Mouse (Mus musculus) megakaryocyte, embryonic 14.5 days (primary cell): ENCODE measurements at regions not wholly inside any gene's neighbourhood (a gene's known extent, or its start where the extent isn't known, plus 50 kb on each side); places are given as distances from the start of the nearest gene placed in this dataset.

Experiments
- H3K27me3 ChIP-seq: replicated peaks from 2 replicates; pipeline ENCODE3; 2012; ENCODE audit warnings: inconsistent platforms
- H3K36me3 ChIP-seq: replicated peaks from 2 replicates; pipeline ENCODE3; 2012; ENCODE audit warnings: low read length, inconsistent platforms, mixed read lengths
- H3K4me1 ChIP-seq: 2 replicates; pipeline ENCODE4 v1.6.1; 2012; ENCODE audit warnings: inconsistent platforms
- H3K4me3 ChIP-seq: replicated peaks from 2 replicates; pipeline ENCODE3; 2012; ENCODE audit warnings: moderate library complexity, mild to moderate bottlenecking, inconsistent platforms
- H3K9me3 ChIP-seq: 2 replicates; pipeline ENCODE4 v1.6.1; 2012; ENCODE audit warnings: inconsistent platforms
- FLI1 ChIP-seq: IDR thresholded peaks from 2 replicates; pipeline ENCODE4 v1.6.1; 2012; ENCODE audit warnings: low read length, inconsistent platforms, mixed read lengths
- GATA1 ChIP-seq: IDR thresholded peaks from 3 replicates; pipeline ENCODE4 v1.6.1; 2012; ENCODE audit warnings: mixed read lengths, low read length, inconsistent platforms, borderline replicate concordance

DNA sequence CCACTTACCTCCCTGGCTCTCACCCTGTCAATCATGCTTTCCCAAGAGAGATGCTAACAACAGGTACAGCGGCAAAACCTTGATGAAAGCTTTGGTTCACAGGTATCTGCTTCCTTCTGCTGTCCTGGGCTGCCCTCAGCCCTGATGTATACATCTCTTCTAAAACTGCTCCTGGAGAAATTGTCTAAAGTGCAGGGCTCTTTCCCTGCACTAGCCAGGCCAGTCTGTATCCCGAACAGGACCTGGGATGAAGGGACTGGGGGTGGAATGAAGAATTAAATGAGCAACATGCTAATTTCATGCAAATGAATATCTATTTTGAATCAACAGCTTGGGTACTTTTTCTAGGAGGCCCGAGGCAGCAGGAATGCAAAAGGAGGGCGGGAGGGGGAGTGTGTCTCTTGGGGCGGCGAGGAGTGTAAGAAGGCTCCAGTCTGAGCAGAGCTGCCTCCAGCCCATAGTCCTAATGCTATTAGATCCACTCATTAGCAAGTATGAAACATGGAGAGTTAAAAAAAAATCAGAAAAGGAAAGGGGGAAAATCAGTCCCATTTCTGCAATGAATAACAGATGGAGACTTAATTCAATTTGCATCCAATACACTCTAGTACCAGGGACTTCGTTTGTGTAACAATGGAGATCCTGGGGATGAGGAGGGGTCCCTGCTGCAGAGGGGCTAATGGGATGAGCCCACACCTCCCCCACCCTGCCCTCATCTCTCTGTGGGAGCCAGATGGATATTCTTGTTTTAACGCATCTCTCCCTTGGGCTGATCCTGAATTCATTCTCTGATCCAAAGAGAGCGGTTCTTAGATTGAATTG lies 137.0 kb upstream of the Ncam1 start:
- TF ChIP-seq FLI1 (no peak), GATA1 (no peak)
- H3K4me3 ChIP-seq: no peak overlapping the region
- no peaks in the 10 kb centered on the region for H3K4me1 ChIP-seq
- no peaks in the 10 kb centered on the region for H3K27me3 ChIP-seq
- no peaks in the 10 kb centered on the region for H3K36me3 ChIP-seq
- no peaks in the 10 kb centered on the region for H3K9me3 ChIP-seq

DNA sequence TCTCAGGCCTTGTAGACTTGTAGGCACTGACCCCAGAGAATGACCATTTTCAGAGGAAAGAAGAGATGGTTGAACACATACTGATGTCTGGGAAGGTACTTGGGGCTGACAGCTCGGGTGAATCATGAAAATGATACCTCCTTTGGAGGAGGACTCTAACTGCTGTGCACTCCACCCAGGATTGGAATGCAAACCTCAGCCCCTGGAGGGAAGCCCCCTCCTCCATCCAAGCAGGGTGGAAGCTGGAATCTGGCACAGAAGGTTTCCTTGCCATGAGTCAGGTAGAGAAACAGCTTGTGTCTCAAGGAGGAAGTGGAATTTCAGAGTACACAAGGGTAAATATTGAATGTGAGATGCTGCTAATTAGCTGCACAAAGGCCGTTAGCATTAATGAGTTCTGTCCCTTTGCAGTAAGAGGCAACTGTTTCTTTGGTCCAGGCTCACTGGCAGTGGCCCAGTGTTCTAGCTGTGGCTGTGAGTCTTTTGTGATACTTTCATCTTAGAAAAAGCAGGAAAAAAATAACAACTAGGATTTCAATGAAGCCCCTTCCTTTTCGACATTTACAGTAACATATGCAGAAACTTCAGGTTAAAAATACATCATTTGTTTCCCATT lies 129.4 kb upstream of the Ncam1 start:
- TF ChIP-seq FLI1: no peak
- TF ChIP-seq GATA1: no peak
- H3K27me3 ChIP-seq: no peaks in the 10 kb centered on the region
- H3K4me3 ChIP-seq: no peak overlapping the region
- H3K9me3 ChIP-seq: 0 out of 2 replicates have a peak, but pooled peaks cover 3% of the 10 kb centered on the region
- no peaks in the 10 kb centered on the region for H3K36me3 ChIP-seq
- H3K4me1 ChIP-seq: no peaks in the 10 kb centered on the region

DNA sequence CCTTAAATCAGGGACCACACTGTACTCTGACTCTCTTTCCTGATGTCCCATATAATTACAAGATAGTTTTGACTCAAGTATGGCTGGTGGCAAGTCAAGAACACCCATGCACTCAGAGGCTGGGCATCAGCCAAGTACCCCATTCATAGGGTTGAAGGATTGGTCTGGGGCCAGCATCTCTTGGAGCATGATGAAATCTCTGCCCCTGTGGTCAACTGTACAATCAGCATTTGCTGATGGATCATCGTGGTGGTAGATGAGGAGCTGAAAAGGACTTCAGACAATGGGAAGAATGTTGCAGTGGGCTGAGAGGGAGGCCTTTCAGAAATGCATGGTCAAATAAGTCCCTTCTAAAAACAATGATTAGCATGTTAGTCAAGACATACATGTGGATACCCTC lies 128.6 kb upstream of the Ncam1 start:
- Histone ChIP-seq H3K36me3 (no peaks in the 10 kb centered on the region), H3K4me1 (no peaks in the 10 kb centered on the region), H3K9me3 (0 out of 2 replicates have a peak, but pooled peaks cover 3% of the 10 kb centered on the region), H3K4me3 (no peak overlapping the region), H3K27me3 (no peaks in the 10 kb centered on the region)
- TF ChIP-seq GATA1: no peak
- TF ChIP-seq FLI1: no peak

DNA sequence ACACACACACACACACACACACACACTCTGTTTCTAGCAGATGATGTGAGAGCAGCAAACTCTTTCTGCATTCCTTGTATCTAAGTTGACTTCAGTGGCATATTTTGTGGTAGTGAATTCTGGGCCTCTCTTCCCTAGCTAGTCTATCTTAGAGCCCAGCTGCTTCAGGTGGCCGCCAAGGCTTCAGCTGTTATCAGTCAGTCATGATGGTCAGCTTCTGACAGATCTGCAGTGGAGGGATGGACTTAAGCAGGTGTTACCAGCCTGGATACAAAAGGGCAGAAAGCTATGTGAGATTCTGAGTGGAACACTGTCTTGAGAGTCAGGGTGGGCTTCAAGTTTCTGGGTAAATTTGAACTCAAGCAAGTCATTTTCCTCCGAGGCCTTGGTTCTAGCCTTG lies 127.1 kb upstream of the Ncam1 start:
- TF ChIP-seq FLI1 (no peak), GATA1 (no peak)
- Histone ChIP-seq H3K9me3 (0 out of 2 replicates have a peak, but pooled peaks cover 3% of the 10 kb centered on the region), H3K36me3 (no peaks in the 10 kb centered on the region), H3K27me3 (no peaks in the 10 kb centered on the region), H3K4me3 (no peak overlapping the region), H3K4me1 (no peaks in the 10 kb centered on the region)

DNA sequence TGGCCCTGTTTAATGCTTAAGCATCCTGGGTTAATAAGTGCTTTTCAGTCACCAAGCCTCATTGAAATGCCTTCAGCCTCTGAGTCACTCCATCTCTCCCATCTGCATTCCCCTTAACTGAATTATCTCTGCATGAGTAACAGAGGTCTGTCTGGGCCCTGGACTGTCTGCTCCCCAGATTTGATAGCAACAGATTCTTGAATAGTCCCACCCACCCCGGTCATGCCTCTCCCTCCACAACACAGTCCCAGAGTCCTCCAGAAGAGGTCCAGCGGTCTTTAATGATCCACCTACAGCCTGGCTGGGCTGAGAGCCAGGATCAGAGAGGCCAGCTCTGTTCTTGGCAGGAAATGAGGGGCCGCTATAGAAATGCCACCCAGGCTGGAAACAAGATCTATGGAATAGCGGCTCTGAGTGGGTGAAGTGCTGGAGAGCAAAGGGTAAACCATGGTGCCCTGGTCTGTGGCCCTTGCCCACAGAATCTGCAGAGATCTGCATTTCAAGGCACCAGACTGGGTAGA lies 125.3 kb upstream of the Ncam1 start:
- Histone ChIP-seq H3K4me1 (no peaks in the 10 kb centered on the region), H3K4me3 (no peak overlapping the region), H3K36me3 (no peaks in the 10 kb centered on the region), H3K9me3 (0 out of 2 replicates have a peak, but pooled peaks cover 3% of the 10 kb centered on the region), H3K27me3 (no peaks in the 10 kb centered on the region)
- TF ChIP-seq FLI1 (no peak), GATA1 (no peak)

DNA sequence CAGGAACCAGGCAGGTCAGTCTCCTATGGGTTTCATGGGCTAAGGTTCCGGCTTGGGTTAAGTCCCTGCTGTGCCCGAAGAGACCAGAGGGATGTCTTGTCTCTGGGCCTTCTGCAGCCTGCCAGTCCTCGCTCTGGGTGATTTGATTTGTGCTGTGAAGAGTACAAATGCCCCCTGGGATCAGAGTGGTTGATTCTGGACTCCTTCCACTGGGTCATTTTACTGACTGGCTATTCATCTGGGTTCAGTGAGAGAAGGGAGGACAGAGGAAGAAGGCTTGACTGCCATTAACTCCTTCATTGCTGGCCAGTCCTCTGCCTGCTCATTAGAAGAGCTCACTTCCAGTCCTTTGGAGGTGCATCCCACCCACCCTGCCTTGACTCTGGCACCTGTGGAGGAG lies 124.0 kb upstream of the Ncam1 start:
- H3K36me3 ChIP-seq: no peaks in the 10 kb centered on the region
- no peaks in the 10 kb centered on the region for H3K27me3 ChIP-seq
- 0 out of 2 replicates have a peak, but pooled peaks cover 3% of the 10 kb centered on the region for H3K9me3 ChIP-seq
- no peaks in the 10 kb centered on the region for H3K4me1 ChIP-seq
- H3K4me3 ChIP-seq: no peak overlapping the region
- TF ChIP-seq GATA1: no peak
- no peak for TF ChIP-seq FLI1

DNA sequence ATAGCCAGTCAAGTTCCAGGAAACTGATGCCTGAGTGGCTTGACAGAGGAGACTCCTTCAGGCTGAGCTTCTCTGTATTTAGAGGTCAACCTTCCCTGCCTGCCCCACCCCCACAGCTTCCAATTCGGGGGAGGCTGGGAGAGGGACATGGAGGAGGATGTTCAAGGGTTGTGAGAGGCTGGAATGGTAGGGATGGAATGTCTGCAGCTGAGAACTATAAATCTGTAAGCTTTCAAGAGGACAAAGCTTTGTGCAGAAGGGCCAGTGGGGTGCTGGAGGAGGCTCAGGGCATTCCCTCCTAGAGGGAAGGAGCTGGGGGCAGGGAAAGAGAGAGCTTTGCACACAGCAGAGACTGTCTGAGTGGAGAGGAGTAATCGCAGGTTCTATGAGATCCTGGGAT lies 123.4 kb upstream of the Ncam1 start:
- TF ChIP-seq GATA1 (no peak), FLI1 (no peak)
- Histone ChIP-seq H3K4me1 (no peaks in the 10 kb centered on the region), H3K27me3 (no peaks in the 10 kb centered on the region), H3K36me3 (no peaks in the 10 kb centered on the region), H3K9me3 (0 out of 2 replicates have a peak, but pooled peaks cover 3% of the 10 kb centered on the region), H3K4me3 (no peak overlapping the region)

DNA sequence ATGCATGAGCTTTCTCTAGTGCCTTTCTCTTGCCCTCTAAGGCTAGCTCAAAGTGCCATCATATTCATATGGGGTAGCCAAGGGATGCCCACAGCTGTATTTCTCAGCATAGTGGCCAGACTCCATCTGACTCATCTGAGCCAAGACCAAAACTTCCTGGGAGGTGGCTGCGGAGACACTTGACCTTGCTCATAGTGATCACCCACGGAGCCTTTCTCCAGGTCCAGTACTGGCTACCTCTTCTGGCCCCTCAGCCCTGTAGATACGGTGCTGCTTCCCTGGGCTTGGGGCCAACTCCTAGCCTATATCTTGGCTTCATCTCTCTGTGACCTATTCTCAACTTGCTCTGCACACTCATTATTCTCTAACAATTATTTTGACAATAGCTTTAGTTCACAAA lies 122.6 kb upstream of the Ncam1 start:
- TF ChIP-seq FLI1 (no peak), GATA1 (no peak)
- Histone ChIP-seq H3K9me3 (0 out of 2 replicates have a peak, but pooled peaks cover 3% of the 10 kb centered on the region), H3K27me3 (no peaks in the 10 kb centered on the region)

DNA sequence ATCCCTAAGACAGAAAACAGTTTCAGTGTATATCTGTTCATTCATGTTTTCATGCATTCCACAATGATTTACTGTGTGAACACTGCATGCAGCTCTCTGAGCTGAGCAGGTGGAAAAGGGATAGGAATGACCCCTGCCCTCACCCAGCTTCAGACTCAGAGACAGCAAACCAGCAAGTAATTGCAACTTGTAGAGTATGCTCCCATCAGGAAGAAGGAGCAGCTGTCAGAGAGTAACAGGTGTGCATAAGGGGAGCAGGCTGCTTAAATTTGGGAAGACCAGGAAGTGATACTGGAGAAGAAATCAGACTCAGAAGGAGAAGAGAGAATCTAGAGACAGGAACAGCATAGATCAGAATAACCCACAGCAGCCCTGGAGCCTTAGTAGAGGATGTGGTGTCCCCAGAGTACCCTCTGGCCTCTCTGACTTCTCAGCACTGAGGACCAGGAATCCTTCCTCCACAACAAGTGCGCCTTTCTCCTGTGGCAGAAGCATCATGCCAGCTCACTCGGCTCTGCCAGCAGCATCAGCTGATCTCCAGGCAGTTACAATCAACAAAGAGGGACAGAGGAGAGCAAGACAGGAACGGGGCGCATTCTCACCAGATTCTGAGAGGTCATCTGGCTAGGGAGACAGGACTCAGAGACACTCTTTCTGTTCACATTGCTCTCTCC lies 116.5 kb upstream of the Ncam1 start:
- TF ChIP-seq FLI1: no peak
- no peak for TF ChIP-seq GATA1
- no peaks in the 10 kb centered on the region for H3K36me3 ChIP-seq
- no peak overlapping the region for H3K4me3 ChIP-seq
- no peaks in the 10 kb centered on the region for H3K27me3 ChIP-seq
- peaks cover 10% of the 10 kb centered on the region; the same call in 1 of the 2 replicates for H3K9me3 ChIP-seq
- H3K4me1 ChIP-seq: no peaks in the 10 kb centered on the region

More for the DNA sequence above, 122.6 kb upstream of the Ncam1 start:
- Histone ChIP-seq H3K36me3 (no peaks in the 10 kb centered on the region), H3K4me3 (no peak overlapping the region), H3K4me1 (no peaks in the 10 kb centered on the region)
